Mouse (Mus musculus) stomach, embryonic 14.5 days (tissue): ENCODE measurements around the gene Rp9. TPM values are rescaled to one million over a fixed set of nuclear protein-coding genes. Genes with fewer than 3 reads are reported as not detected.
"Not testable (repeated sequence)": the region's sequence is repeated elsewhere in the genome, so short reads cannot be mapped to it uniquely, and the experiment has no call there.

Source experiments
- ATAC-seq: fragments of 200-750 bp; cut with Nextera tagmentation; 2 replicates; pipeline ENCODE4 v1.8.0; 2017; ENCODE audit warnings: low read depth, moderate TSS enrichment; ENCODE audit not compliant: insufficient number of reproducible peaks, insufficient read depth, low FRiP score
- H3K27ac ChIP-seq: fragments of 300-500 bp; sonication (generic); 2 replicates; pipeline ENCODE4 v1.5.1; 2014; ENCODE audit warnings: mild to moderate bottlenecking, low read length, moderate library complexity, mixed read lengths
- H3K27me3 ChIP-seq: fragments of 300-500 bp; sonication (generic); 2 replicates; pipeline ENCODE4 v1.6.1; 2014; ENCODE audit warnings: low read length, control low read depth, mixed read lengths; ENCODE audit not compliant: control insufficient read depth, insufficient read depth
- H3K36me3 ChIP-seq: fragments of 300-500 bp; sonication (generic); 2 replicates; pipeline ENCODE4 v1.6.1; 2014; ENCODE audit warnings: mild to moderate bottlenecking, control low read depth, low read length, moderate library complexity, mixed read lengths; ENCODE audit not compliant: control insufficient read depth, insufficient read depth
- H3K4me1 ChIP-seq: fragments of 300-500 bp; sonication (generic); 2 replicates; pipeline ENCODE4 v1.6.1; 2014; ENCODE audit warnings: low read length, control low read depth, mixed read lengths; ENCODE audit not compliant: control insufficient read depth, insufficient read depth
- H3K4me2 ChIP-seq: fragments of 300-500 bp; sonication (generic); replicated peaks from 2 replicates; pipeline ENCODE4 v1.6.1; 2014; ENCODE audit warnings: low read depth, low read length, control low read depth
- H3K4me3 ChIP-seq: fragments of 300-500 bp; sonication (generic); 2 replicates; pipeline ENCODE4 v1.5.1; 2014; ENCODE audit warnings: low read depth, low read length, control low read depth
- H3K9ac ChIP-seq: fragments of 300-500 bp; sonication (generic); replicated peaks from 2 replicates; pipeline ENCODE4 v1.6.1; 2014; ENCODE audit warnings: low read depth, mild to moderate bottlenecking, control low read depth, low read length, moderate library complexity, mixed read lengths
- H3K9me3 ChIP-seq: fragments of 300-500 bp; sonication (generic); 2 replicates; pipeline ENCODE4 v1.6.1; 2016; ENCODE audit warnings: low read depth, low read length, control low read depth; ENCODE audit not compliant: control insufficient read depth
- whole genome bisulfite sequencing: fragments of 180-500 bp; shearing (Covaris S2); extraction: QIAGEN DNeasy Blood & Tissue Kit; methylation state at CpG from one replicate; pipeline ENCODE4 v1.1.7; 2014; 5-methylcytosine and 5-hydroxymethylcytosine counted together
- polyA plus RNA-seq: library from polyadenylated mRNA; unstranded; fragments of >200 nt; fragmentation: Nextera tagmentation; extraction: Ambion mirVana; gene quantifications from 2 replicates; pipeline ENCODE4 v1.2.1, GENCODE M21; 2014

The Rp9 gene
- polyA plus RNA-seq, 1 experiment from 2014 or later: 84.9 TPM

DNA sequence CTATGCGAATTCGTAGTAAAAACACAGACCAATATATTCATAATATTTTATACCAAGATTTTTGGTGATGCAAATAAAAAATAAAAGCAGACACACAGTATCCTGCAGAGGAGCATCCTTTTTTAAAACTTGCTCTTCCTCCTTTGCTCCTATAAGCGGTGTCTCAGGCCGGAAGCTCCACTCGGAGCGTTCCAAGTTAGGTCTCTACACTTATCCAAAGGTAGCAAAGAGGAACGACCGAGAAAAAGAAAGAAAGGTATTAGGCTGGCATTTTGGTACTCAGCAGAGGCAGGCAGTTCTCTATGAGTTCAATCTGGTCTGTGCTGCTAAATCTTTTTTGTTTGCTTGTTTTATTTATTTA is 664 bp downstream of the Rp9 start:
- no peak for ATAC-seq
- Histone ChIP-seq H3K4me1 (0 out of 2 replicates have a peak, but pooled peaks cover 3% of the 10 kb centered on the region), H3K4me3 (no peak overlapping the region), H3K9ac (no peak overlapping the region), H3K9me3 (no peaks in the 10 kb centered on the region), H3K36me3 (no peaks in the 10 kb centered on the region), H3K27me3 (no peaks in the 10 kb centered on the region), H3K4me2 (no peak overlapping the region), H3K27ac (no peak overlapping the region)
- 75% methylated on average over 8 of the region's 8 CpGs for WGBS

DNA sequence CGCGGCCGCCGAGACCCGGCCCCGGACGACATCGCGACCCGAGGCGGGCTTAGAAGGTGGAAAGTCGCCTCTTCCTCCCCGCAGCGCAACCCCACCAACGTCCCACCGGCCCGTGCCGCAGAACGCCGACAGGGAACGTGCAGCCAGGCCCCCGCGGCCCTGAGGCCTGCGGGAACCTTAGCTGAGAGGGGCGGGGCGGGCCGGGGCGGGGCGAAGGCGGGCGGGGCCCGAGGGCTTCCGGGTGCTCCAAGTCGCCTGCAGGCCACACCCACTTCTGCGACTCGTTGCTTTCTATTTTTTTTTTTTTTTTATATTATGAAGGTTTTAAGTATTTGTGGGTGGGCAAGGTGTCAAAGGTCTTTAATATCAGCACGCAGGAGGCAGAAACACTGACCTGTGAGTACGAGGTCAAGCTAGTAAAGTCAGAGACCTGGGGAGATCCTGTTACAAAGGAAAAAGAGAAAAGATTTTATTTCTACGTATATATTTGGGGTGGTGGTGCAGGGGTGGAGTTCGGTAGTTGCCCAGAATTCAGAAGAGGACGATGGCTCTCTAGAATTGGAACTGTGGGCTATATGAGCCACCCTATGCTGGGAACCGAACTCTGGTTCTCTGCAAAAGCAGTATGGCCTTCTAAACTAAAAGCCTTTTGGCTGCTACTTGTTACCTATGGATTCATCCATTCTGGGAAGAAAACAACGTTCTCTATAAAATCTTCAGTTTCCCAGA is 1.2 kb downstream of the Rp9 start:
- Histone ChIP-seq H3K4me3 (peak overlapping the region; percentile 78), H3K4me2 (peak overlapping the region; percentile 62), H3K4me1 (0 out of 2 replicates have a peak, but pooled peaks cover 3% of the 10 kb centered on the region), H3K9ac (peak overlapping the region; percentile 83), H3K9me3 (no peaks in the 10 kb centered on the region), H3K36me3 (no peaks in the 10 kb centered on the region; the same call in 1 of the 2 replicates), H3K27me3 (no peaks in the 10 kb centered on the region), H3K27ac (peak overlapping the region; percentile 91)
- 4% methylated on average over 42 of the region's 43 CpGs for WGBS
- ATAC-seq: peak; percentile 93

GRCm38 (mm10) chr9:22467371-22468169 is 2.0 kb downstream of the Rp9 start:
- Histone ChIP-seq H3K9me3 (no peaks in the 10 kb centered on the region), H3K4me1 (0 out of 2 replicates have a peak, but pooled peaks cover 3% of the 10 kb centered on the region), H3K27ac (peak overlapping the region; percentile 91), H3K36me3 (no peaks in the 10 kb centered on the region; the same call in 1 of the 2 replicates), H3K9ac (peak overlapping the region; percentile 83), H3K4me3 (peak overlapping the region; percentile 78), H3K27me3 (no peaks in the 10 kb centered on the region), H3K4me2 (peak overlapping the region; percentile 62)
- 1% methylated on average over 70 of the region's 73 CpGs for WGBS
- ATAC-seq: peak; percentile 66

DNA sequence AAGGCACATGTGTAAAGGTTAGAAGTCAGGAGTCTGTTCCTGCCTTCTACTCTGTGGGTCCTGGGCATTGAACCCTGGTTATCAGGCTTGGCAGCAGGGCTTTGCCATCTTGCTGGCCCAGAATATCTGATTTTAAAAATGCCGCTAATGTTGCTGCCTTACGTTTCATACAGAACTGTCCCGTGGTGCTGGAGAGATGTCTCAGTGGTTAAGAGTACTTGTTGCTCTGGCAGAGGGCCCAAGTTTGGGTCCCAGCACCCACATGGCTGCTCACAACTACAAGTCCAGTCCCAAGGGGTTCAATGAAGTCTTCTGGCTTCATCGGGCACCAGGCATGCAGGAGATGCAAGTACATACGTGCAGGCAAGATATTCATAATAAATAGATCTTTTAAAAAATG is 3.3 kb downstream of the Rp9 start:
- ATAC-seq: no peak
- no peak overlapping the region for H3K9ac ChIP-seq
- H3K27me3 ChIP-seq: no peaks in the 10 kb centered on the region
- H3K36me3 ChIP-seq: peaks cover 2% of the 10 kb centered on the region; the same call in 1 of the 2 replicates
- H3K4me1 ChIP-seq: 0 out of 2 replicates have a peak, but pooled peaks cover 3% of the 10 kb centered on the region
- no peak overlapping the region for H3K4me3 ChIP-seq
- WGBS: 95% methylated on average over 5 of the region's 5 CpGs
- H3K4me2 ChIP-seq: no peak overlapping the region
- no peaks in the 10 kb centered on the region for H3K9me3 ChIP-seq
- H3K27ac ChIP-seq: no peak overlapping the region

- WGBS: 87% methylated on average over 3 of the region's 3 CpGs
- Histone ChIP-seq H3K4me2 (no peak overlapping the region), H3K36me3 (peaks cover 11% of the 10 kb centered on the region; the same call in 1 of the 2 replicates), H3K27me3 (no peaks in the 10 kb centered on the region), H3K4me1 (no peaks in the 10 kb centered on the region), H3K9me3 (no peaks in the 10 kb centered on the region), H3K4me3 (no peak overlapping the region), H3K9ac (no peak overlapping the region), H3K27ac (no peak overlapping the region)
- no peak for ATAC-seq
These were observed 7.6 kb downstream of the Rp9 start for GRCm38 (mm10) chr9:22461946-22462345.

GRCm38 (mm10) chr9:22457142-22457835 is 12.3 kb downstream of the Rp9 start:
- 91% methylated on average over 11 of the region's 11 CpGs for WGBS
- no peak overlapping the region for H3K4me3 ChIP-seq
- peaks cover 52% of the 10 kb centered on the region for H3K36me3 ChIP-seq
- no peak overlapping the region for H3K27ac ChIP-seq
- H3K9ac ChIP-seq: no peak overlapping the region
- ATAC-seq: no peak
- no peaks in the 10 kb centered on the region for H3K27me3 ChIP-seq
- H3K4me1 ChIP-seq: no peaks in the 10 kb centered on the region
- no peak overlapping the region for H3K4me2 ChIP-seq
- H3K9me3 ChIP-seq: no peaks in the 10 kb centered on the region

- no peak overlapping the region for H3K4me3 ChIP-seq
- H3K36me3 ChIP-seq: peaks cover 68% of the 10 kb centered on the region
- H3K27ac ChIP-seq: no peak overlapping the region
- no peaks in the 10 kb centered on the region for H3K4me1 ChIP-seq
- no peaks in the 10 kb centered on the region for H3K27me3 ChIP-seq
- no peaks in the 10 kb centered on the region for H3K9me3 ChIP-seq
- ATAC-seq: no peak
- H3K4me2 ChIP-seq: no peak overlapping the region
- H3K9ac ChIP-seq: no peak overlapping the region
These were observed 14.5 kb downstream of the Rp9 start for GRCm38 (mm10) chr9:22455041-22455440.

- peaks cover 78% of the 10 kb centered on the region for H3K36me3 ChIP-seq
- H3K4me3 ChIP-seq, H3K4me2 ChIP-seq, H3K9me3 ChIP-seq, H3K9ac ChIP-seq, ATAC-seq, H3K27ac ChIP-seq, H3K4me1 ChIP-seq, H3K27me3 ChIP-seq: not testable (repeated sequence)
- WGBS: 91% methylated on average over 8 of the region's 8 CpGs
These were observed 15.6 kb downstream of the Rp9 start, which contains the start of gene Gm17545 for GRCm38 (mm10) chr9:22453990-22454389. Gm17545 (plus strand) TSS chr9:22454290.
